Mouse (Mus musculus) embryonic facial prominence, embryonic 15.5 days (tissue): ENCODE data around the gene Hcn1. TPM values are rescaled to one million over a fixed set of nuclear protein-coding genes. Genes with fewer than 3 reads are reported as not detected.

Source experiments
- ATAC-seq: fragments of 200-750 bp; cut with Nextera tagmentation; 2 replicates; pipeline ENCODE4 v1.8.0; 2017; ENCODE audit warnings: low read depth, moderate TSS enrichment; ENCODE audit not compliant: insufficient number of reproducible peaks, low FRiP score, low TSS enrichment
- H3K27ac ChIP-seq: fragments of 300-500 bp; sonication (generic); replicated peaks from 2 replicates; pipeline ENCODE4 v1.5.1; 2015; ENCODE audit warnings: mild to moderate bottlenecking, inconsistent platforms
- H3K27me3 ChIP-seq: fragments of 300-500 bp; sonication (generic); 2 replicates; pipeline ENCODE4 v1.6.1; 2015; ENCODE audit warnings: inconsistent platforms
- H3K36me3 ChIP-seq: fragments of 300-500 bp; sonication (generic); 2 replicates; pipeline ENCODE4 v1.6.1; 2015; ENCODE audit warnings: mild to moderate bottlenecking, inconsistent platforms
- H3K4me1 ChIP-seq: fragments of 300-500 bp; sonication (generic); 2 replicates; pipeline ENCODE4 v1.6.1; 2015; ENCODE audit warnings: inconsistent platforms
- H3K4me2 ChIP-seq: fragments of 300-500 bp; sonication (generic); replicated peaks from 2 replicates; pipeline ENCODE4 v1.6.1; 2015; ENCODE audit warnings: mild to moderate bottlenecking, inconsistent platforms
- H3K4me3 ChIP-seq: fragments of 300-500 bp; sonication (generic); replicated peaks from 2 replicates; pipeline ENCODE4 v1.5.1; 2015; ENCODE audit warnings: mild to moderate bottlenecking, inconsistent platforms
- H3K9ac ChIP-seq: fragments of 300-500 bp; sonication (generic); 2 replicates; pipeline ENCODE4 v1.6.1; 2015; ENCODE audit warnings: inconsistent platforms
- H3K9me3 ChIP-seq: fragments of 300-500 bp; sonication (generic); replicated peaks from 2 replicates; pipeline ENCODE4 v1.6.1; 2016; ENCODE audit warnings: inconsistent platforms
- WGBS: fragments of 180-500 bp; shearing (Covaris S2); methylation state at CpG from one replicate; pipeline ENCODE4 v1.1.7; 2015; 5-methylcytosine and 5-hydroxymethylcytosine counted together
- polyA plus RNA-seq: library from polyadenylated mRNA; unstranded; fragments of >200 nt; fragmentation: Nextera tagmentation; extraction: Ambion mirVana; gene quantifications from 2 replicates; pipeline ENCODE4 v1.2.1, GENCODE M21; 2015

The Hcn1 gene
- polyA plus RNA-seq, 1 experiment from 2014 or later, result 0.24 TPM

- H3K9ac ChIP-seq, result no peak overlapping the region
- H3K4me2 ChIP-seq, result no peak overlapping the region
- H3K4me1 ChIP-seq, result no peaks in the 10 kb centered on the region
- H3K36me3 ChIP-seq, result no peaks in the 10 kb centered on the region
- H3K4me3 ChIP-seq, result no peak overlapping the region
- H3K27ac ChIP-seq, result no peak overlapping the region
- 84% methylated on average over 7 of the region's 7 CpGs for WGBS
- H3K27me3 ChIP-seq, result no peaks in the 10 kb centered on the region
- no peaks in the 10 kb centered on the region for H3K9me3 ChIP-seq
- no peak for ATAC-seq
These were observed 17.4 kb downstream of the Hcn1 start for GRCm38 (mm10) chr13:117619544-117619943.

GRCm38 (mm10) chr13:117657501-117657900 is 55.4 kb downstream of the Hcn1 start:
- no peak overlapping the region for H3K27ac ChIP-seq
- H3K4me2 ChIP-seq, result no peak overlapping the region
- no peak overlapping the region for H3K4me3 ChIP-seq
- no peak for ATAC-seq
- H3K27me3 ChIP-seq, result no peaks in the 10 kb centered on the region
- no peak overlapping the region for H3K9ac ChIP-seq
- H3K36me3 ChIP-seq, result no peaks in the 10 kb centered on the region
- WGBS, result 71% methylated on average over 2 of the region's 2 CpGs
- H3K4me1 ChIP-seq, result no peaks in the 10 kb centered on the region
- no peaks in the 10 kb centered on the region for H3K9me3 ChIP-seq

GRCm38 (mm10) chr13:117658414-117659175 is 56.5 kb downstream of the Hcn1 start:
- Histone ChIP-seq H3K4me1 (no peaks in the 10 kb centered on the region), H3K9me3 (no peaks in the 10 kb centered on the region), H3K27me3 (no peaks in the 10 kb centered on the region), H3K27ac (no peak overlapping the region), H3K4me2 (no peak overlapping the region), H3K9ac (no peak overlapping the region), H3K36me3 (no peaks in the 10 kb centered on the region), H3K4me3 (no peak overlapping the region)
- WGBS, result 79% methylated on average over 17 of the region's 17 CpGs
- ATAC-seq, result no peak

GRCm38 (mm10) chr13:117659511-117659910 is 57.4 kb downstream of the Hcn1 start:
- Histone ChIP-seq H3K27me3 (no peaks in the 10 kb centered on the region), H3K9me3 (no peaks in the 10 kb centered on the region), H3K9ac (no peak overlapping the region), H3K27ac (no peak overlapping the region), H3K36me3 (no peaks in the 10 kb centered on the region), H3K4me2 (no peak overlapping the region), H3K4me1 (no peaks in the 10 kb centered on the region), H3K4me3 (no peak overlapping the region)
- no peak for ATAC-seq
- 66% methylated on average over 7 of the region's 7 CpGs for WGBS

GRCm38 (mm10) chr13:117662661-117663060 is 60.5 kb downstream of the Hcn1 start:
- ATAC-seq, result no peak
- H3K9ac ChIP-seq, result no peak overlapping the region
- no peak overlapping the region for H3K4me3 ChIP-seq
- H3K4me1 ChIP-seq, result no peaks in the 10 kb centered on the region
- no peak overlapping the region for H3K4me2 ChIP-seq
- H3K9me3 ChIP-seq, result no peaks in the 10 kb centered on the region
- WGBS, result 66% methylated on average over 3 of the region's 3 CpGs
- no peak overlapping the region for H3K27ac ChIP-seq
- H3K27me3 ChIP-seq, result no peaks in the 10 kb centered on the region
- H3K36me3 ChIP-seq, result no peaks in the 10 kb centered on the region

DNA sequence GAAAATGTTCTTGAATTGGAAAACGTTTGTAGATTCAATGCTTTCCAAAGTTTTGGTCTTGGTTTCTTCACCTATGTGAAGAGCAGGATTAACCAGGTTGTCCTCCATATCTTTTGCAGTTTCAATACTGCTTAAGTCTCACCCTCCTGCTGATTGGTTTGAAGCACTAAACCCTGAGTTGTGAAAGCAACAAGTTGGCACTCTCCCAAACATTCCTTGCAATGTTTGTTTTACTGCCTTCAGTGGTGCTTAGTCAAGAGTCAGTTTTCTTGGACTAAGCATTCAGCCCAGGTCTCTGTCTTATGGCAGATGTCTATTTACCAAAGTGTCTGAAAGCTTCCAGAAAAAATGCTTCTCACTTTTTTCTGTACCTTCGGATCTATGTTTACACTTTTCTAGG is 67.2 kb downstream of the Hcn1 start:
- Histone ChIP-seq H3K4me2 (no peak overlapping the region), H3K4me1 (no peaks in the 10 kb centered on the region), H3K27me3 (no peaks in the 10 kb centered on the region), H3K27ac (no peak overlapping the region), H3K9ac (no peak overlapping the region), H3K4me3 (no peak overlapping the region), H3K36me3 (no peaks in the 10 kb centered on the region), H3K9me3 (no peaks in the 10 kb centered on the region)
- no peak for ATAC-seq
- 48% methylated on average over 2 of the region's 2 CpGs for WGBS

GRCm38 (mm10) chr13:117671851-117672250 is 69.7 kb downstream of the Hcn1 start:
- Histone ChIP-seq H3K4me3 (no peak overlapping the region), H3K27ac (no peak overlapping the region), H3K9me3 (no peaks in the 10 kb centered on the region), H3K9ac (no peak overlapping the region), H3K4me2 (no peak overlapping the region), H3K27me3 (no peaks in the 10 kb centered on the region), H3K4me1 (no peaks in the 10 kb centered on the region), H3K36me3 (no peaks in the 10 kb centered on the region)
- 84% methylated on average over 1 of the region's 1 CpGs for WGBS
- no peak for ATAC-seq

- no peak for ATAC-seq
- WGBS, result 72% methylated on average over 5 of the region's 5 CpGs
- Histone ChIP-seq H3K9me3 (no peaks in the 10 kb centered on the region), H3K4me1 (no peaks in the 10 kb centered on the region), H3K4me2 (no peak overlapping the region), H3K9ac (no peak overlapping the region), H3K27me3 (no peaks in the 10 kb centered on the region), H3K4me3 (no peak overlapping the region), H3K36me3 (no peaks in the 10 kb centered on the region), H3K27ac (no peak overlapping the region)
These were observed 74.3 kb downstream of the Hcn1 start for GRCm38 (mm10) chr13:117676418-117676817.

- 94% methylated on average over 7 of the region's 7 CpGs for WGBS
- H3K36me3 ChIP-seq, result no peaks in the 10 kb centered on the region
- H3K4me3 ChIP-seq, result no peak overlapping the region
- no peak overlapping the region for H3K27ac ChIP-seq
- no peak overlapping the region for H3K9ac ChIP-seq
- no peaks in the 10 kb centered on the region for H3K9me3 ChIP-seq
- H3K27me3 ChIP-seq, result no peaks in the 10 kb centered on the region
- H3K4me2 ChIP-seq, result no peak overlapping the region
- no peaks in the 10 kb centered on the region for H3K4me1 ChIP-seq
- ATAC-seq, result no peak
These were observed 85.5 kb downstream of the Hcn1 start for GRCm38 (mm10) chr13:117687670-117688069.

DNA sequence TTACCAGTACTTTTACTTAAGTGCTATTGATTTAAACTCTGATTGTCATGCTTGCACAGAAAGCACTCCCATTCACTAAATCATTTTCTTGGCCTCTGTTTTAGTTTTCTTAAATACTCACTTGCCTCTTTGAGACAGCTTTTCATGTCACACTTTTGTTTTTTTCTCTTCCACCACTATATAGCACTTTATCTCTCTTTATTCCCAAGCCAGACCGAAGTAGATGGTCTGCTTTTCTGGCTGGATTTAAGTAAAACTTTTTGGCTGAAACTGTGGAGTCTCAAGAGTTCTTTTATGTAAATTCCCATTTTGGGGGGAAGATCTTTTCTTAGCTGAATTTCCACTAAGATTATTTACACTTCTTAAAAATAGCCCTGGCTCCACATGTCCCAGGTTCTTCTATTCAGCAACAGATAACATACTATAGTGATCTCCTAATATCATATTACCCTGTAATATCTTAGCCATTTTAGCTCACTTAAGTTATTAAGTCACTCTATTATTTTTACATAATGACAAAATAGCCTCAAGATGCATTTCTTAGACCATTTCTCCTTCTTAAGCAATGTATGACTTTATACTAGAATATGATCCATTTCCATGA is 92.7 kb downstream of the Hcn1 start:
- Histone ChIP-seq H3K4me3 (no peak overlapping the region), H3K4me1 (no peaks in the 10 kb centered on the region), H3K27me3 (no peaks in the 10 kb centered on the region), H3K27ac (no peak overlapping the region), H3K36me3 (no peaks in the 10 kb centered on the region), H3K9me3 (no peaks in the 10 kb centered on the region), H3K9ac (no peak overlapping the region), H3K4me2 (no peak overlapping the region)
- WGBS, result 79% methylated on average over 1 of the region's 1 CpGs
- no peak for ATAC-seq

GRCm38 (mm10) chr13:117705573-117705972 is 103.5 kb downstream of the Hcn1 start:
- no peak overlapping the region for H3K4me2 ChIP-seq
- ATAC-seq, result no peak
- no peaks in the 10 kb centered on the region for H3K36me3 ChIP-seq
- no peaks in the 10 kb centered on the region for H3K27me3 ChIP-seq
- no peak overlapping the region for H3K9ac ChIP-seq
- no peak overlapping the region for H3K4me3 ChIP-seq
- H3K27ac ChIP-seq, result no peak overlapping the region
- H3K9me3 ChIP-seq, result no peaks in the 10 kb centered on the region
- 0 out of 2 replicates have a peak, but pooled peaks cover 4% of the 10 kb centered on the region for H3K4me1 ChIP-seq

- Histone ChIP-seq H3K4me3 (no peak overlapping the region), H3K4me1 (0 out of 2 replicates have a peak, but pooled peaks cover 4% of the 10 kb centered on the region), H3K36me3 (no peaks in the 10 kb centered on the region), H3K9me3 (no peaks in the 10 kb centered on the region), H3K4me2 (no peak overlapping the region), H3K27me3 (no peaks in the 10 kb centered on the region), H3K9ac (no peak overlapping the region), H3K27ac (no peak overlapping the region)
- ATAC-seq, result no peak
- 44% methylated on average over 3 of the region's 3 CpGs for WGBS
These were observed 103.9 kb downstream of the Hcn1 start for GRCm38 (mm10) chr13:117705997-117706396.
